Mouse (Mus musculus) embryo, embryonic 9.5 days (tissue): ENCODE measurements around the gene Olfr372.
"Not testable (repeated sequence)": the region's sequence is repeated elsewhere in the genome, so short reads cannot be mapped to it uniquely, and the experiment has no call there.

ENCODE experiments used
- DNase-seq: peaks from one replicate; pipeline ENCODE4 v3.0.0-alpha.2; 2017; ENCODE audit errors: extremely low spot score

Gene Olfr372

DNA sequence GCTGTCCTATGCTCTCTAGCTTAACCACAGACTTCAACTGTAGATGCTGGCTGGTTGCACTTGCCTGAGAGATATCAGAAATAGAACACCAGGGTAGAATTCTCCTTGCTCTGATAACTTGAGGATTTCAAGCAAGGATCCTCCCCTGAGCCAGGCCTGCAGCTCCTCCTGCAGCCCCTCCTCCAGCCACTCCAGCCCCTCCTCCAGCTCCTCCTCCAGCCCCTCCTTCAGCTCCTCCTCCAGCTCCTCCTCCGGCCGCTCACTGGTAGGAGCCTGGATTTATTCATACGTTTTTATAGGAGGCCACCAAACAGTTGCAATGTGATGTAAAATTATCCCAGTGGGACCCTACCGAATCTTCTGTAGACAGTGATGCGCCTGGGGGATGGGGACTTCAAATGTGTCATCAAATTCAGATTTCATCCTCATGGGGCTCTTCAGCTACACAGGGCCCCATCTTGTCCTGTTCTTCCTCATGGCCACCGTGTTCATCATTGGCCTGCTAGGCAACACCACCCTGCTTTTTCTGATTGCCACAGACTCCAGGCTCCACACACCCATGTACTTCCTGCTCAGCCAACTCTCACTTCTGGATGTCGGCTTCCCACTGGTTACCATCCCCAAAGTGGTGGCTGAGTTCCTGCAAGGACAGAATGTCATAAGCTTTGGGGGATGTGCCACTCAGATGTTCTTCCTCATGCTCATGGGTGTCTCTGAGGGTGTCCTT is 58.5 kb downstream of the Olfr372 start:
- not testable (repeated sequence) for DNase-seq

DNA sequence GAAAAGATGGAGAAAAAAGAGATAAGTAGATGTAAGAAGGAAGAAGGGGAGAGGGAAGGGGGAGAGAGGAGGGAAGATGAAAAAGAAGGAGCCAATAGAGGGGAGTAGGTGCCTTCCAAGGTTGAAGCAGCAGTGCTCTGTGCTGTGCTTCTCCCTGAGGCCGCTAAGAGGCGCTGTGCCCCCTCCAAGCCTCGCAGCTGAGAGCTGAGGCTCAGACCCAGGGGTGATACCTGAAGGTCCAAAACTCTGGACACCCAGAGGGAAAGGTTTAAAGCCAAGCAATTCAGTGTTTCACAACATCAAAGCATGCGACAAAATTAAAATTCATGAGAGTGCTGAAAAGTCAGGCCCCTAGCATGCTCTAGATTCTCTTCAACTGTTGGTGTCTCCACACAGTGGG is 64.1 kb downstream of the Olfr372 start:
- DNase-seq: no peak

DNA sequence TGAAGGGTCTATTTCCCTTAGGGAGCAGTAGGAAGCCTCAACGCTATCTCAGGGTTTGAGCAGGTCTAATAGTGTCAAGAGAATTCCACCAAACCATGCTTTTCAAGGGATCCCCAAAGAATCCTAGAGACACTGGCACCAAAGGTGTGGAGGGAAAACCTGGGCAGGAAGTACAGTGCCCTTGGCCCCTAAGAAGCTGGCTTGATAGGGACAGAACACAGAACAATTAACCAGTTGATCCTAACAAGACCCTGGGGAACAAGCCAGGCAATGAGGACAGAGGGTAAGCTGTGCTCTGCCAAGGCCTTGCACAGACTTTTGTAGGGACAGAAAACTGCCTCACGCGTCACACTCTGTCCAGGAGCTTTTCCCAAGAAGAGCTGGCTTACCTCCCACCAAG is 65.7 kb downstream of the Olfr372 start, which contains the start of gene Olfr374:
Gene Olfr374 (plus strand): TSS at position 301 of the 400 bp plus-strand sequence.
- no peak for DNase-seq
